Mouse (Mus musculus): ENCODE data around the gene Llph.
"Not testable (repeated sequence)": the region's sequence is repeated elsewhere in the genome, so short reads cannot be mapped to it uniquely, and the experiment has no call there.

Gene Llph

GRCm38 (mm10) chr10:120226871-120227661 lies at the start of gene Llph:
TSS of gene Llph (plus strand) at chr10:120227070.
- peak; percentile 93 for DNase-seq

- no peak for DNase-seq
These were observed 44.0 kb upstream of the Llph start for GRCm38 (mm10) chr10:120182887-120183286.

- no peak for DNase-seq
These were observed 43.5 kb upstream of the Llph start for GRCm38 (mm10) chr10:120183342-120183741.

GRCm38 (mm10) chr10:120188513-120188912 lies 38.4 kb upstream of the Llph start:
- no peak for DNase-seq

GRCm38 (mm10) chr10:120189276-120189675 lies 37.6 kb upstream of the Llph start:
- no peak for DNase-seq

- DNase-seq, result no peak
These were observed 37.1 kb upstream of the Llph start for GRCm38 (mm10) chr10:120189782-120190181.

- no peak for DNase-seq
These were observed 35.7 kb upstream of the Llph start for GRCm38 (mm10) chr10:120191165-120191564.

- DNase-seq, result no peak
These were observed 34.6 kb upstream of the Llph start for GRCm38 (mm10) chr10:120192278-120192677.

- no peak for DNase-seq
These were observed 33.6 kb upstream of the Llph start for GRCm38 (mm10) chr10:120193255-120193654.

GRCm38 (mm10) chr10:120197061-120197835 lies 29.6 kb upstream of the Llph start:
- no peak for DNase-seq

GRCm38 (mm10) chr10:120201131-120201921 lies 25.5 kb upstream of the Llph start, which contains the start of gene Tmbim4:
TSS of gene Tmbim4 (plus strand) at chr10:120201590.
- peak; percentile 63 for DNase-seq

- peak; percentile 86 for DNase-seq
These were observed 24.9 kb upstream of the Llph start, which contains the start of gene Irak3 for GRCm38 (mm10) chr10:120201961-120202402. TSS of gene Irak3 (minus strand) at chr10:120202130.

GRCm38 (mm10) chr10:120202467-120203250 lies 24.2 kb upstream of the Llph start:
- no peak for DNase-seq

- no peak for DNase-seq
These were observed 22.2 kb upstream of the Llph start for GRCm38 (mm10) chr10:120204591-120205210.

- DNase-seq, result no peak
These were observed 18.9 kb upstream of the Llph start for GRCm38 (mm10) chr10:120208015-120208414.

- peak; percentile 92 for DNase-seq
These were observed 18.0 kb upstream of the Llph start for GRCm38 (mm10) chr10:120208575-120209538.

- DNase-seq, result no peak
These were observed 17.3 kb upstream of the Llph start for GRCm38 (mm10) chr10:120209539-120209925.

GRCm38 (mm10) chr10:120210096-120210495 lies 16.8 kb upstream of the Llph start:
- DNase-seq, result no peak

- not testable (repeated sequence) for DNase-seq
These were observed 9.8 kb upstream of the Llph start for GRCm38 (mm10) chr10:120217099-120217498.

GRCm38 (mm10) chr10:120218996-120219395 lies 7.9 kb upstream of the Llph start:
- DNase-seq, result no peak

Measured in embryo, embryonic 11 days (tissue).